Mouse (Mus musculus) forebrain, embryonic 11.5 days (tissue): ENCODE measurements around the gene Dhx9. TPM values are rescaled to one million over a fixed set of nuclear protein-coding genes. Genes with fewer than 3 reads are reported as not detected.
"Not testable (repeated sequence)": the region's sequence is repeated elsewhere in the genome, so short reads cannot be mapped to it uniquely, and the experiment has no call there.

Experiments
- ATAC-seq: fragments of 200-750 bp; cut with Nextera tagmentation; replicated peaks from 2 replicates; pipeline ENCODE4 v1.8.0; 2017; ENCODE audit warnings: moderate TSS enrichment; ENCODE audit not compliant: low FRiP score
- DNase-seq: peaks from one replicate; pipeline ENCODE4 v3.0.0-alpha.2; 2017; ENCODE audit warnings: low spot score
- H3K27ac ChIP-seq: fragments of 300-500 bp; sonication (generic); 2 replicates; pipeline ENCODE4 v1.5.1; 2014; ENCODE audit warnings: low read depth, low read length
- H3K27me3 ChIP-seq: fragments of 300-500 bp; sonication (generic); 2 replicates; pipeline ENCODE4 v1.6.1; 2014; ENCODE audit warnings: mild to moderate bottlenecking, low read length, mixed read lengths; ENCODE audit not compliant: control insufficient read depth, insufficient read depth
- H3K36me3 ChIP-seq: fragments of 300-500 bp; sonication (generic); 2 replicates; pipeline ENCODE4 v1.6.1; 2014; ENCODE audit warnings: mild to moderate bottlenecking, low read length, moderate library complexity, mixed read lengths; ENCODE audit not compliant: control insufficient read depth, insufficient read depth
- H3K4me1 ChIP-seq: fragments of 300-500 bp; sonication (generic); replicated peaks from 2 replicates; pipeline ENCODE4 v1.6.1; 2014; ENCODE audit warnings: low read length, mixed read lengths; ENCODE audit not compliant: control insufficient read depth, insufficient read depth
- H3K4me2 ChIP-seq: fragments of 300-500 bp; sonication (generic); 2 replicates; pipeline ENCODE4 v1.6.1; 2014; ENCODE audit warnings: low read depth, mild to moderate bottlenecking, low read length, moderate library complexity, mixed read lengths; ENCODE audit not compliant: severe bottlenecking
- H3K4me3 ChIP-seq: fragments of 300-500 bp; sonication (generic); 2 replicates; pipeline ENCODE4 v1.5.1; 2014; ENCODE audit warnings: low read depth, low read length
- H3K9ac ChIP-seq: fragments of 300-500 bp; sonication (generic); 2 replicates; pipeline ENCODE4 v1.6.1; 2014; ENCODE audit warnings: low read length
- H3K9me3 ChIP-seq: fragments of 300-500 bp; sonication (generic); 2 replicates; pipeline ENCODE4 v1.6.1; 2016; ENCODE audit warnings: low read length, mixed read lengths; ENCODE audit not compliant: control insufficient read depth
- WGBS: fragments of 180-500 bp; shearing (Covaris S2); extraction: QIAGEN DNeasy Blood & Tissue Kit; methylation state at CpG from one replicate; pipeline ENCODE4 v1.1.7; 2014; 5-methylcytosine and 5-hydroxymethylcytosine counted together
- polyA plus RNA-seq: library from polyadenylated mRNA; unstranded; fragments of >200 nt; fragmentation: Nextera tagmentation; extraction: Ambion mirVana; gene quantifications from 2 replicates; pipeline ENCODE4 v1.2.1, GENCODE M21; 2014

Dhx9 gene
- polyA plus RNA-seq, 1 experiment from 2014 or later, result 27.5 TPM

DNA sequence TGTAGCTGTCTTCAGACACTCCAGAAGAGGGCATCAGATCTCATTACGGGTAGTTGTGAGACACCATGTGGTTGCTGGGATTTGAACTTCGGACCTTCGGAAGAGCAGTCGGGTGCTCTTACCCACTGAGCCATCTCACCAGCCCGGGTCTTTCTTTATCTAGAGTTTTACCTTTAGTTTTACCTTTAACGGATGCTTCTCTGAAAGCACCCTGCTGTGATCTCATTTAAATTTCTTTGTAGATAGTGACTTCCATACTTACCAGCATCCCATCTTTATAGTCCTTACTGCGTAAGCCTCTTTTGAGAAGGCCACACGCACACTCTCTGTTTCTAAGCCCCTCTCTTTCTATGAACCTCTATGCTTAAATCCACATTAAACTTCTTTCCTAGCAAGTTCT is 22.1 kb upstream of the Dhx9 start:
- 60% methylated on average over 8 of the region's 8 CpGs for WGBS
- not testable (repeated sequence) for H3K4me3 ChIP-seq, H3K4me2 ChIP-seq, DNase-seq, H3K27me3 ChIP-seq, H3K27ac ChIP-seq, H3K9me3 ChIP-seq, H3K9ac ChIP-seq, ATAC-seq, H3K4me1 ChIP-seq, H3K36me3 ChIP-seq

GRCm38 (mm10) chr1:153509012-153509411 is 21.6 kb upstream of the Dhx9 start:
- no peak overlapping the region for H3K4me3 ChIP-seq
- no peaks in the 10 kb centered on the region for H3K4me1 ChIP-seq
- no peak for ATAC-seq
- no peak for DNase-seq
- no peaks in the 10 kb centered on the region for H3K27me3 ChIP-seq
- H3K4me2 ChIP-seq, result no peak overlapping the region
- no peaks in the 10 kb centered on the region for H3K9me3 ChIP-seq
- H3K9ac ChIP-seq, result no peak overlapping the region
- no peak overlapping the region for H3K27ac ChIP-seq
- H3K36me3 ChIP-seq, result no peaks in the 10 kb centered on the region
- 91% methylated on average over 6 of the region's 6 CpGs for WGBS

- H3K27ac ChIP-seq, result no peak overlapping the region
- H3K9ac ChIP-seq, result no peak overlapping the region
- WGBS, result 83% methylated on average over 6 of the region's 6 CpGs
- ATAC-seq (no peak), DNase-seq (no peak)
- H3K9me3 ChIP-seq, result no peaks in the 10 kb centered on the region
- no peaks in the 10 kb centered on the region for H3K27me3 ChIP-seq
- no peak overlapping the region for H3K4me3 ChIP-seq
- no peaks in the 10 kb centered on the region for H3K4me1 ChIP-seq
- H3K4me2 ChIP-seq, result no peak overlapping the region
- no peaks in the 10 kb centered on the region for H3K36me3 ChIP-seq
These were observed 18.8 kb upstream of the Dhx9 start for GRCm38 (mm10) chr1:153506266-153506665.

DNA sequence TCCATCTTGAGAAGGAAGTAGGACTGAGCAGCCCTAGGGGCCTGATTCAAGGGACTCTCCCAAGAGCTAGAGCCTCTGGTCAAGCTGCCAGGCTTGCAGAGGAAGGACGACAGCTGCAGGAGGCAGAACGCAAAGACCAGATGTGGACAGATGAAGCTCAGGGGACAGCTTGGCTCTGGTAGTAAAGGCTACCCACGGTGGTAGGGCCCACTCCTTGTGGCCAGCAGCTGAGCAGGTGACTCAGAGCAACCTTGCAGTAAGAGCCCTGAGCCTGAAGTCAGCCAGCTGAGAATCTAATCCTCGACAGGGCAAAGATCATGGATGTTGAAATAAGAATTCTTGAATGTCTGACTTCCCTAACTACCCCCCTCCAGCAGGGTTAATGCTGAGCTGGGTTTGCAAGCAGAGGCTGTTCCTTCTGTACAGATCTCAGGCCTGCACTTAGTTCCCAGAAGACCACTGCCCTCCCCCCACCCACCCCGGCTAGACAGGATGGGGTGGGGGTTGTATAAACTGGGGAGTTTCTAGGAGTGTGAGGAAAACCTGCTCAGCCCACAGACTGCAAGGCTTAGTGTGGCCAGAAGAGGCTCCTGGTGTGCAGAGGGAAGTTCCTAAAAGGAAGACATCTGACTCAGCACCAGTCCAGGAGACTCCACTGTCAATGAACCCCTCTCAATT is 14.3 kb upstream of the Dhx9 start:
- DNase-seq (no peak), ATAC-seq (no peak)
- 66% methylated on average over 5 of the region's 5 CpGs for WGBS
- Histone ChIP-seq H3K27me3 (no peaks in the 10 kb centered on the region), H3K9me3 (no peaks in the 10 kb centered on the region), H3K4me1 (no peaks in the 10 kb centered on the region), H3K9ac (no peak overlapping the region), H3K4me3 (no peak overlapping the region), H3K27ac (no peak overlapping the region), H3K36me3 (no peaks in the 10 kb centered on the region), H3K4me2 (no peak overlapping the region)

DNA sequence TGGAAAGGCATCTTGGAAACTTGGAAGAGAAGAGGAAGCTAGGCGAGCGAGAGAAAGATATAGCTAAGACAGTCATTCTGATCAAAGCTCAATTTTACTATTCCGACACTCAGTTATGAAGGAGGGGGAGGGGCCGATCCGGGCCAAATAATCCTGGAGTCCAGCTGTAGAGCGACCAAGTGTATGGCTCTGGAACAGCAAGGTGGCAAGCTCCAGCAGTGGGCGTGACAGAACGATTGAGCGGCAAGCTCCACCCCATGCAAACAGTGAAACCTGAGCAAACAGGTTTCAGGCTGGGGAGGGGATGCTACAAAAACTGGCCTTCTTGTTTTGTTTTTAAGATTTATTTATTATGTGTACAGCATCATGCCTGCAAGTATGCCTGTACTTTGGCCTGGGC is 12.6 kb upstream of the Dhx9 start:
- Histone ChIP-seq H3K9ac (no peak overlapping the region), H3K4me1 (no peaks in the 10 kb centered on the region), H3K27ac (no peak overlapping the region), H3K9me3 (no peaks in the 10 kb centered on the region), H3K4me2 (no peak overlapping the region), H3K27me3 (no peaks in the 10 kb centered on the region), H3K4me3 (no peak overlapping the region), H3K36me3 (no peaks in the 10 kb centered on the region)
- ATAC-seq (no peak), DNase-seq (no peak)
- WGBS, result 89% methylated on average over 9 of the region's 9 CpGs

DNA sequence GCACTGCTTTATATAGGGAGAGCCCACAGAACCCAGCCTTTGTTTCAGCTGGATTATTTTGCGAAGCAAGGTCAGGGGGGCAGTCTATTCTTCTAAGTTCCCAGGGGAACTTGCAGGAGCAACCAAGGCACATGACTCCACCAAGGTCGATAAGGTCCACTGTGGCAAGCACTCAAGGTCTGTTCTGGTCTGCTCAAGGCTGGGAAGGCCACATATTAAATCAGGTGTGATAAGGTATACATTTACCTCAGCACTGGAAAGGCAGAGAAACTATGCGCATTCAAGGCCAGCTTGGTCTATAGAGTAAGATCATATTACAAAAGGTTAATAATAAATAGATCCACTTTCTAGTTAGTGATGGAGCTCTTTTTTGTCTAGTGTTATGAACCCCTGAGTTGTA is 8.6 kb upstream of the Dhx9 start:
- 78% methylated on average over 3 of the region's 3 CpGs for WGBS
- Histone ChIP-seq H3K4me1 (no peaks in the 10 kb centered on the region), H3K27me3 (no peaks in the 10 kb centered on the region), H3K9me3 (no peaks in the 10 kb centered on the region), H3K4me3 (no peak overlapping the region), H3K27ac (no peak overlapping the region), H3K4me2 (no peak overlapping the region), H3K36me3 (no peaks in the 10 kb centered on the region), H3K9ac (no peak overlapping the region)
- ATAC-seq (no peak), DNase-seq (no peak)

DNA sequence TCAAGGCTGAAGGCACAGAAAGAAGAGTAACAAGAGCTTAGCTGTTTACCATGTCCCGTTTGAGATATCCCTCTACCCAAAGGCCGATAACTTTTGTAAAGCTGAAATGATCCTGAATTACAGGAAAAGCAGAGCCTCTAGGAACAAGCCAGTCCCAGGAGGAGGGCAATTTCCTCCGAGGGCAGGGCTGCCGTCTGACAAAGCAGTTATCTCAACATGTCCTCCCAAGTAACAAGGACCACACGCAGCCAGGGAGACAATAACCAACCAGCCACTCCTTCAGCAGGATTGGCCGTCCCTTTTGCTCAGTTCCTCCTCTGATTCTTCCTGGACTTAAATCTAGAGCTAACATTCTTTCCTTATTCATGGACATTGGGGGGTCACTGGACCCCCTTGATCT is 6.5 kb upstream of the Dhx9 start:
- H3K4me3 ChIP-seq, result no peak overlapping the region
- H3K27ac ChIP-seq, result no peak overlapping the region
- H3K9me3 ChIP-seq, result no peaks in the 10 kb centered on the region
- H3K4me1 ChIP-seq, result no peaks in the 10 kb centered on the region
- H3K27me3 ChIP-seq, result no peaks in the 10 kb centered on the region
- H3K4me2 ChIP-seq, result no peak overlapping the region
- no peaks in the 10 kb centered on the region for H3K36me3 ChIP-seq
- DNase-seq, result no peak
- no peak for ATAC-seq
- WGBS, result 29% methylated on average over 6 of the region's 6 CpGs
- no peak overlapping the region for H3K9ac ChIP-seq

DNA sequence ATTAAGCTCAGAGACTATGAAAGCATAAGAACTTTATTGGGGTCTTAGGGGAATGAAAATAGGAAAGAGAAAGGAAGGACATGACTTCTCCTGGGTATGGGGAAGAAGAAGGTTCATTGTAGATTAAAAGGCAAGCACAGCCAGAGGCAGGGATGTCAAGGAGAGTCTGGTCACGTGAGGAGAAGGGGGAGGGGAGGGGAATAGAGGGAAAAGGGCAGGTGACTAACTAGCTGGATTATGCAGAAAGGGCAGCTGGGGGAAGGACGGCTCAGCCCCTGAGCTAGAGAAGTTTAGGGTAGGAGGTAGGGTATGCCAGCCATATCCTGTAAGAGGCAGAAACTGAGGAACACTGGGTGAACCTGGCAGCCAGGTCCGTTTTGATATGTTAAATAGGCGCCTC is 5.9 kb upstream of the Dhx9 start:
- Histone ChIP-seq H3K9ac (no peak overlapping the region), H3K9me3 (no peaks in the 10 kb centered on the region), H3K27me3 (no peaks in the 10 kb centered on the region), H3K4me2 (no peak overlapping the region), H3K36me3 (no peaks in the 10 kb centered on the region), H3K27ac (no peak overlapping the region), H3K4me3 (no peak overlapping the region), H3K4me1 (no peaks in the 10 kb centered on the region)
- no peak for DNase-seq
- WGBS, result 30% methylated on average over 4 of the region's 4 CpGs
- ATAC-seq, result no peak

DNA sequence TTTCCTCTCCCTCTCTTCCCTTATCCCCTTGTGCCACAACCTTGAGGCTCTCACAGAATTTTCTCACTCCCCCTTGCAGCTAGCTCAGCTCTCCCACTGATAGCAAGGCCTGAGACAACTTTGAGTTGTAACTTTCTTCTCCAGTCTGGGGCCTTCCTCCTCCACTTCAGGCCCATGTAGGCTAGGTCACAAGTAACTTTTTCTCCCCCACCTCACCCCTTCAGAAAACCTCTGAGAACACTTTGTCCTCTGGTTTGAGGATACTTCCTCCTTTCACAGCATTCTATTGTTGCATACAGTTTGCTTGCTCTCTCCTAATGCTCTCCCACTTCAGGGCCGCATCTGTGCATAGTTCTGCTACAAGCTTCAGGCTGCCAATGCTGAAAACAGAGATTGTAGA is 4.4 kb upstream of the Dhx9 start:
- DNase-seq, result no peak
- no peak overlapping the region for H3K9ac ChIP-seq

More for the DNA sequence above, 4.4 kb upstream of the Dhx9 start:
- H3K4me2 ChIP-seq, result no peak overlapping the region
- ATAC-seq, result no peak
- no peak overlapping the region for H3K27ac ChIP-seq
- H3K4me1 ChIP-seq, result no peaks in the 10 kb centered on the region
- H3K27me3 ChIP-seq, result no peaks in the 10 kb centered on the region
- WGBS, result 100% methylated on average over 1 of the region's 1 CpGs
- H3K4me3 ChIP-seq, result no peak overlapping the region
- no peaks in the 10 kb centered on the region for H3K36me3 ChIP-seq
- no peaks in the 10 kb centered on the region for H3K9me3 ChIP-seq
